Mouse (Mus musculus): Measurements from ENCODE around the gene C3. TPM values are rescaled to one million over a fixed set of nuclear protein-coding genes. Genes with fewer than 3 reads are reported as not detected.

The C3 gene
- polyA plus RNA-seq, 1 experiment from 2014 or later: 1.4 TPM

DNA sequence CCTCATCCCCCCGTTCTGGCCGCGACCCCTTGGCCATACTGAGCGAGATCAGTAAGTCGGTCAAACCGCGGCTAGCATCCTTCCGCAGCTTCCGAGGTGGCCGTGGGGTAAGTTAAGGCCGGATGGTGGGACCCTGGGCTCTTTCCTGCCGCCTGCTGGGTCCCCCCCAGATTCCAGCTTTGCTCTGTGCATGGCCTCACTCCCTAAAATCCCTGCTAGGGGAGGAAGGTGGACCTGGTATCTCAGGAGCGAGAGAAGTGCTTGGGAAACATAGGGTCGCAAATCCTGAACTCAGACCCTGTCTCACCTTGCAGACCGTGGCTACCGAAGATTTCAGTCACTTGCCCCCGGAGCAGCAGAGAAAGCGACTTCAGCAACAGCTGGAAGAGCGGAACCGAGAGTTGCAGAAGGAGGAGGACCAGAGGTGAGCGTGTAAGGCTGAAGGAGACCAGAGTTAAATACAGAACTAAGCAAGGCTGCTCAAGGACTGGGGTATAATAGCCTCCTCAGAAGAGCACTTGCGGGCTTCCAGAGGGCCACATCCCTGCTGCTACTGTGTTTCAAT is 29.1 kb upstream of the C3 start:
- ATAC-seq (ENCODE audit: insufficient number of reproducible peaks, insufficient read depth, low FRiP score, low read depth): no peak
- no peak overlapping the region for H3K27ac ChIP-seq (ENCODE audit: low read length)
- H3K36me3 ChIP-seq (ENCODE audit: control insufficient read depth, insufficient read depth, low read length): peaks cover 51% of the 10 kb centered on the region
- no peaks in the 10 kb centered on the region for H3K4me1 ChIP-seq (ENCODE audit: control insufficient read depth, insufficient read depth, low read length)
- no peak overlapping the region for H3K9ac ChIP-seq (replicated peaks; ENCODE audit: low read depth, low read length)
- H3K27me3 ChIP-seq (ENCODE audit: control insufficient read depth, insufficient read depth, low read length): no peaks in the 10 kb centered on the region
- 94% methylated on average over 22 of the region's 22 CpGs for WGBS
- no peak overlapping the region for H3K4me3 ChIP-seq (ENCODE audit: low read depth, low read length)
- H3K9me3 ChIP-seq (ENCODE audit: control insufficient read depth, low read depth, low read length): no peaks in the 10 kb centered on the region
- no peak overlapping the region for H3K4me2 ChIP-seq (replicated peaks; ENCODE audit: low read depth, low read length)

DNA sequence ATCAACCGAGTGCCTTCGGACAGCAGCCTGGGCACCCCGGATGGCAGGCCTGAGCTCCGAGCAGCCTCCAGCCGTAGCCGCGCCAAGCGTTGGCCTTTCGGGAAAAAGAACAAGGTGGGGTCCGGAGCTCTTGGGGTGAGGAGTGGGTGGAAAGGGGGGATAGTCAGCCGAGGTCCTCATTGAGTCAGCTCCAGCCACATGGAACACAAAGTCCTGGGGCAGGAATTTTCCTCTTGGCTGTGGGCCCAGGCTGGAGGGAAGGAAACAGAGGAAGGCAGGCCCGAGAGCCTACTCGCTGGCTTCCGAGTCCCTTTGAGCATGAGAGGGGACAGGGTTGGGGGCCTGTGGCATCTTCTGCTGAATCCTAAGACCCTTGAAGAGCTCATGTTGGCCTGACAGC is 27.4 kb upstream of the C3 start:
- no peak overlapping the region for H3K4me3 ChIP-seq (ENCODE audit: low read depth, low read length)
- no peak overlapping the region for H3K4me2 ChIP-seq (replicated peaks; ENCODE audit: low read depth, low read length)
- H3K27me3 ChIP-seq (ENCODE audit: control insufficient read depth, insufficient read depth, low read length): no peaks in the 10 kb centered on the region
- peaks cover 40% of the 10 kb centered on the region for H3K36me3 ChIP-seq (ENCODE audit: control insufficient read depth, insufficient read depth, low read length)
- no peak overlapping the region for H3K9ac ChIP-seq (replicated peaks; ENCODE audit: low read depth, low read length)
- H3K27ac ChIP-seq (ENCODE audit: low read length): no peak overlapping the region
- H3K9me3 ChIP-seq (ENCODE audit: control insufficient read depth, low read depth, low read length): no peaks in the 10 kb centered on the region
- ATAC-seq (ENCODE audit: insufficient number of reproducible peaks, insufficient read depth, low FRiP score, low read depth): no peak
- 96% methylated on average over 14 of the region's 14 CpGs for WGBS
- H3K4me1 ChIP-seq (ENCODE audit: control insufficient read depth, insufficient read depth, low read length): peaks cover 7% of the 10 kb centered on the region; the same call in 1 of the 2 replicates

DNA sequence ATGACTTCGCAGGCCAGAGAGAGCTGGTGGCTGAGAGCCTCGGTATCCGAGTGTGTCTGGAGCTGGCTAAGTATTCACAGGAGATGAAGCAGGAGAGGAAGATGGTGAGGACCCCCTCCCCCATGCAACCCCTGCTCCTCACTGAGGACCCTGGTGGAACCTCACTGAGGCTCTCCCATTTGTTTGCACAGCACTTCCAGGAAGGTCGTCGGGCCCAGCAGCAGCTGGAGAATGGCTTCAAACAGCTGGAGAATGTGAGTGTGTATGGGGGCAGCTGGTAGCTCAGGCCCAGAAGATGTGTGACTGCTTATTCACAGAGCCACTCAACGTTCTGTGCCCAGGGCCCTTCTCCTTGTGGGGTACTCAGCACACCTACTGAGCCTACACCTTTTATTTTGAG is 25.4 kb upstream of the C3 start:
- ATAC-seq (ENCODE audit: insufficient number of reproducible peaks, insufficient read depth, low FRiP score, low read depth): no peak
- 67% methylated on average over 6 of the region's 6 CpGs for WGBS

DNA sequence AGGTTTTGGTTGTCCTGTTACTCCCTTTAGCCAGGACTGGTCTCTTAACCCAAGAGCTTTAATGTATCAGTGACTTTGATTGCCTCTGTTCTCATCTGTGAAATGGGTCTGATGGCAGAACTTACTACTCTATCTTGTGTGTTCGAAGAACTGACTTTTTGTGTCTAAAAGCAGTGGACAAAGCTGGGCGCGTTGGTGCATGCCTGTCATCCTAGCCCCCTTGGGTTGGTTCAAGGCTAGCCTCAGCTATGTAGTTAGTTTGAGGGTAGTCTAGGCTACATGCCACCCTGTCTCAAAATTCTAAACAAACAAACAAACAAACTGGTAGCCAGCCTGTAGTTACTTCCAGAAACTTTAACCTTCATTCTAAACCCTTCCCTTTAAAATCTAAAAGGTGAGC is 23.5 kb upstream of the C3 start:
- no peak for ATAC-seq (ENCODE audit: insufficient number of reproducible peaks, insufficient read depth, low FRiP score, low read depth)
- WGBS: 97% methylated on average over 3 of the region's 3 CpGs
- Histone ChIP-seq H3K27me3 (ENCODE audit: control insufficient read depth, insufficient read depth, low read length) (no peaks in the 10 kb centered on the region), H3K9me3 (ENCODE audit: control insufficient read depth, low read depth, low read length) (no peaks in the 10 kb centered on the region), H3K4me3 (ENCODE audit: low read depth, low read length) (no peak overlapping the region), H3K4me2 (replicated peaks; ENCODE audit: low read depth, low read length) (peak overlapping the region; percentile 90; the same call in 1 of the 2 replicates), H3K36me3 (ENCODE audit: control insufficient read depth, insufficient read depth, low read length) (peaks cover 24% of the 10 kb centered on the region), H3K9ac (replicated peaks; ENCODE audit: low read depth, low read length) (no peak overlapping the region), H3K27ac (ENCODE audit: low read length) (no peak overlapping the region), H3K4me1 (ENCODE audit: control insufficient read depth, insufficient read depth, low read length) (peaks cover 15% of the 10 kb centered on the region)

More for the DNA sequence above, 25.4 kb upstream of the C3 start:
- Histone ChIP-seq H3K9ac (replicated peaks; ENCODE audit: low read depth, low read length) (no peak overlapping the region), H3K4me3 (ENCODE audit: low read depth, low read length) (no peak overlapping the region), H3K4me2 (replicated peaks; ENCODE audit: low read depth, low read length) (no peak overlapping the region), H3K27ac (ENCODE audit: low read length) (no peak overlapping the region), H3K4me1 (ENCODE audit: control insufficient read depth, insufficient read depth, low read length) (peaks cover 13% of the 10 kb centered on the region), H3K27me3 (ENCODE audit: control insufficient read depth, insufficient read depth, low read length) (no peaks in the 10 kb centered on the region), H3K9me3 (ENCODE audit: control insufficient read depth, low read depth, low read length) (no peaks in the 10 kb centered on the region), H3K36me3 (ENCODE audit: control insufficient read depth, insufficient read depth, low read length) (peaks cover 35% of the 10 kb centered on the region)

DNA sequence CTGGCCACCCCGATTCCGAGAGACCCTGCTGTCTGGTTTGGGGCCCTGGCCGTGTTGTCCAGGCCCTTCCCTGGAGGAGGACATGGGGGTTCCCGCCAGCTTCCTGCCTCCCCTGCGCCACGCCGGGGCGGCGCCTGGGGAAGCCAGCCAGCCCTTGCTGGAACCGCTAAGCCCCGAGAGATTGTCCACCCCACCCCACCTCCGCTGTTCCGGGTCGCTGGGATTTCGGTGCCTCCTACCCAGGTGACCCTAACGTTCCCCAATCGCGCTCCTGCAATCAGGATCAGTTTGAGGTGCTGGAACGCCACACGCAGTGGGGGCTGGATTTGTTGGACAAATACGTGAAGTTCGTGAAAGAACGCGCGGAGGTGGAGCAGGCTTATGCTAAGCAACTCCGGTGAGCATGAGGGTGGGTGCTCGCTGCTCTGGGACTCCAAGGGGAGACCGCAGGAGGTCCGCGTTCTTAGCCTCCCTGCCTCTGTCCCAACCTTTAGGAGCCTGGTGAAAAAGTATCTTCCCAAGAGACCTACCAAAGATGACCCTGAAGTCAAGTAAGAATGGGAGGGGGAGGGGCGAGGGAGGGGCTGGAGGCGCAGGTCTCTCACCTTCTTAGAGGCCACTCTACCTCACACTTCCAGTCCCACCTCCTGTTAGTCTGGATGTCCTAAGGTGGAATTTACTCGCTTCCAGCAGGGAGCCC is 22.7 kb upstream of the C3 start:
- peak overlapping the region; percentile 81 for H3K4me3 ChIP-seq (ENCODE audit: low read depth, low read length)
- H3K27me3 ChIP-seq (ENCODE audit: control insufficient read depth, insufficient read depth, low read length): no peaks in the 10 kb centered on the region
- H3K27ac ChIP-seq (ENCODE audit: low read length): peak overlapping the region; percentile 79; the same call in 1 of the 2 replicates
- ATAC-seq (ENCODE audit: insufficient number of reproducible peaks, insufficient read depth, low FRiP score, low read depth): no peak
- WGBS: 3% methylated on average over 33 of the region's 33 CpGs
- H3K4me1 ChIP-seq (ENCODE audit: control insufficient read depth, insufficient read depth, low read length): peaks cover 21% of the 10 kb centered on the region
- H3K9me3 ChIP-seq (ENCODE audit: control insufficient read depth, low read depth, low read length): no peaks in the 10 kb centered on the region
- peaks cover 21% of the 10 kb centered on the region for H3K36me3 ChIP-seq (ENCODE audit: control insufficient read depth, insufficient read depth, low read length)
- H3K4me2 ChIP-seq (replicated peaks; ENCODE audit: low read depth, low read length): peak overlapping the region; percentile 90
- peak overlapping the region; percentile 67 for H3K9ac ChIP-seq (replicated peaks; ENCODE audit: low read depth, low read length)

DNA sequence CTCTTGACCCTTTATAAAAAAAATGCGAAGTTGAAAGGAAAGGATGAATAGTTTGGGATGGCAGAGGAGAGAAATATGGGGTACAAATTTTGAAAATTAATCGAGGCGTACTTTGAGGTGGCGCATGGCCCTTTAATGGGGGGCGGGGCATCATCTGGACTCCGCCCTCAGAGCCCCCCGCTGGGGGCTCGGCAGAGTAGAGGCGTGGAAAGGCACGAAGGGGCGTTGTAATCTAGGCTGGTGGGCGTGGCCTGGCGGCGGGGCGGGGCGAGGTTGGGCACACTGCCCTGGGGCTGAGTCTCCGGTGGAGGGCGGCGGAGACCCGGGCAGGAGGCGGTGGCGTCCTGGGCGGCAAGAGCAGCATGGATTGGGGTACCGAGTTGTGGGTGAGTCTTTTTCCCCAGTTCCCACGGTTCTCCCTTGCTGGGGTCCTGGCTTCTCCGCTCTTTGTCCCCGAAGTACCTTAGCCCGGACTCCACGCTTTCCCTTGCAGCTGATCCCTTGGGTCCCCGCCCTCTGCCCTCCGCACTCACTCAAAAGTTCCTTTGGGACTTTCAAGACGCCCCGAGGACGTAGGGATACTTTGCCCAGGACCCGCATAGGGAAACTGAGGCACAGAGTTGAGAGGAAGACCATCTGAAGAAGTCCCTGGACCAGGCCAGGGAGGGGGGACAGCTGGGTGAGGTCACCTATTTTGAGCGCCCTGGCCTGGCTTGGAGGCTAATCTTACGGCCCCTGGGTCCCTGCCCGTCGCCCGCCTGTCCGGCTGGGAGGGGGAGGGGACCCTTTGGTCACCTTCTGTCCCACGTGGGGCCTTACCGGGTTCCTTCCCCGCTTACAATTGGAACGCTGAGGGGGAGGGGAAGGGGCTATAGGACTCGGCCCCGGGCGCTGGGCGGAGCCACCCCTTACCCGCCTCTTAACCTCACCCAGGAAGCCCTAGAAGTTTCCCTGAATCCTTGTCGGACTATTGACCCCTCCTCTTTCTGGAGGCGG is 21.5 kb upstream of the C3 start, which contains the start of gene Trip10:
Gene Trip10 (plus strand): TSS at position 270 of the 996 bp plus-strand sequence.
- peak within 1 kb of the TSS; percentile 81 for H3K4me3 ChIP-seq (ENCODE audit: low read depth, low read length)
- peak within 1 kb of the TSS; percentile 67 for H3K9ac ChIP-seq (replicated peaks; ENCODE audit: low read depth, low read length)
- H3K27me3 ChIP-seq (ENCODE audit: control insufficient read depth, insufficient read depth, low read length): no peaks in the 10 kb centered on the region
- 1% methylated on average over 49 of the region's 52 CpGs for WGBS
- peaks cover 21% of the 10 kb centered on the region for H3K4me1 ChIP-seq (ENCODE audit: control insufficient read depth, insufficient read depth, low read length)
- no peaks in the 10 kb centered on the region for H3K9me3 ChIP-seq (ENCODE audit: control insufficient read depth, low read depth, low read length)
- peak; percentile 49 for ATAC-seq (ENCODE audit: insufficient number of reproducible peaks, insufficient read depth, low FRiP score, low read depth)
- H3K27ac ChIP-seq (ENCODE audit: low read length): peak within 1 kb of the TSS; percentile 90
- H3K36me3 ChIP-seq (ENCODE audit: control insufficient read depth, insufficient read depth, low read length): peaks cover 12% of the 10 kb centered on the region
- H3K4me2 ChIP-seq (replicated peaks; ENCODE audit: low read depth, low read length): peak within 1 kb of the TSS; percentile 90

DNA sequence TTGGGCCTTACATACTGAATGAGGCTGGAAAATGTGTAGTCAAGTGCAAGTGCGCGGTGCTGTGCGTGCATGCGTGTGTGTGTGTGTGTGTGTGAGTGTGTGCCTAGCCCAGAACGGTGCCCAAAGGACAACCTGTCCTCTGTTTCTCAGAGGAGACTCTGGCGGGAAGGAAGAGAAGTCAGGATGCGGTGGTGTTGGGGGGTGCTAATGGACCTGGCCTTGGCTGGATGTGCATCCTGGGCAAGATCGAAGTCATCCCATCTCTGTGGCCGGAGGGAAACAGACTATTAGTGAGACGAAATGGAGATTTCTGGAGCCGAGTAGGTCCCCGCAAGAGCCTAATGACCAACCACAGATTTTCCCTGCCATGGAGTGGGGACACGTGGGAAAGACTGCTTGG is 20.8 kb upstream of the C3 start:
- H3K4me2 ChIP-seq (replicated peaks; ENCODE audit: low read depth, low read length): peak overlapping the region; percentile 61
- no peak for ATAC-seq (ENCODE audit: insufficient number of reproducible peaks, insufficient read depth, low FRiP score, low read depth)
- H3K4me3 ChIP-seq (ENCODE audit: low read depth, low read length): peak overlapping the region; percentile 81
- 13% methylated on average over 13 of the region's 13 CpGs for WGBS
- H3K27ac ChIP-seq (ENCODE audit: low read length): peak overlapping the region; percentile 90
- H3K4me1 ChIP-seq (ENCODE audit: control insufficient read depth, insufficient read depth, low read length): peaks cover 21% of the 10 kb centered on the region
- H3K27me3 ChIP-seq (ENCODE audit: control insufficient read depth, insufficient read depth, low read length): no peaks in the 10 kb centered on the region
- H3K9ac ChIP-seq (replicated peaks; ENCODE audit: low read depth, low read length): 0 out of 2 replicates have a peak overlapping the region, but pooled peaks have one; percentile 11
- no peaks in the 10 kb centered on the region for H3K9me3 ChIP-seq (ENCODE audit: control insufficient read depth, low read depth, low read length)
- peaks cover 5% of the 10 kb centered on the region for H3K36me3 ChIP-seq (ENCODE audit: control insufficient read depth, insufficient read depth, low read length)

DNA sequence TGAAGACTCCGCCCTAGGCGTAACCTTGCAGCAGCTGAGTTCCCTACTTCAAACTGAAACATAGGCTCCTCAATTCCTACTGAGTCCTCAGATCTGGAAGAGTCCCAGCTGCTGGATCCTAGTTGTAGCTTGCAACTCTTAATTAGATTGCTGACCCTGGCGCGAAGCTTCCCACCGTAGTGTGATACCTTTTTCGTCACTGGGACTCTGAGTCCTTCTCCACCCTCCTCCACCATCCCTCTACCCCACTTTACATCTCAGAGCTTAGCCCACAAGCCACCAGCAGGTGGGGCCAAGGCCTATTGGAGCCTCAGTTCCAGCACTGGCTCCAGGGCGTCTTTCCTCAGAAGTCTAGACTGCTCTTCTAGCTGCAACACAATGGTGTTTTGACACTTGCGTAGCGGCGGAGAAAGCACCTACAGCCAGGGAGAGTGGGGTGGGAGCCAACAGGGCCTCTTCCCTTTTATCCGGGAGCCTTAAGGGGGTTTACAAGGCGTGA is 20.3 kb upstream of the C3 start, which contains the start of gene Gpr108:
Gene Gpr108 (minus strand): TSS at position 246 of the 499 bp plus-strand sequence.
- peak; percentile 63 for ATAC-seq (ENCODE audit: insufficient number of reproducible peaks, insufficient read depth, low FRiP score, low read depth)
- no peaks in the 10 kb centered on the region for H3K9me3 ChIP-seq (ENCODE audit: control insufficient read depth, low read depth, low read length)
- WGBS: under 1% methylated on average over 12 of the region's 12 CpGs

More for the DNA sequence above, 20.3 kb upstream of the C3 start, which contains the start of gene Gpr108:
- H3K9ac ChIP-seq (replicated peaks; ENCODE audit: low read depth, low read length): peak within 1 kb of the TSS; percentile 58
- peak within 1 kb of the TSS; percentile 93 for H3K27ac ChIP-seq (ENCODE audit: low read length)
- peaks cover under 1% of the 10 kb centered on the region for H3K36me3 ChIP-seq (ENCODE audit: control insufficient read depth, insufficient read depth, low read length)
- H3K4me2 ChIP-seq (replicated peaks; ENCODE audit: low read depth, low read length): peak within 1 kb of the TSS; percentile 90
- no peaks in the 10 kb centered on the region for H3K27me3 ChIP-seq (ENCODE audit: control insufficient read depth, insufficient read depth, low read length)
- peak within 1 kb of the TSS; percentile 81 for H3K4me3 ChIP-seq (ENCODE audit: low read depth, low read length)
- H3K4me1 ChIP-seq (ENCODE audit: control insufficient read depth, insufficient read depth, low read length): peaks cover 21% of the 10 kb centered on the region
